Mouse (Mus musculus) naive thymus-derived CD4-positive, alpha-beta T cell, adult 5 months (primary cell): ENCODE results near the gene 9430015G10Rik. TPM values are rescaled to one million over a fixed set of nuclear protein-coding genes. Genes with fewer than 3 reads are reported as not detected.

Experiments
- polyA plus RNA-seq: library from polyadenylated mRNA; unstranded; fragments of 100-300 nt; shearing (Covaris generic); gene quantifications from one replicate; pipeline ENCODE4 v1.2.1, GENCODE M21; 2017

9430015G10Rik gene
- 34.5 TPM for polyA plus RNA-seq

DNA sequence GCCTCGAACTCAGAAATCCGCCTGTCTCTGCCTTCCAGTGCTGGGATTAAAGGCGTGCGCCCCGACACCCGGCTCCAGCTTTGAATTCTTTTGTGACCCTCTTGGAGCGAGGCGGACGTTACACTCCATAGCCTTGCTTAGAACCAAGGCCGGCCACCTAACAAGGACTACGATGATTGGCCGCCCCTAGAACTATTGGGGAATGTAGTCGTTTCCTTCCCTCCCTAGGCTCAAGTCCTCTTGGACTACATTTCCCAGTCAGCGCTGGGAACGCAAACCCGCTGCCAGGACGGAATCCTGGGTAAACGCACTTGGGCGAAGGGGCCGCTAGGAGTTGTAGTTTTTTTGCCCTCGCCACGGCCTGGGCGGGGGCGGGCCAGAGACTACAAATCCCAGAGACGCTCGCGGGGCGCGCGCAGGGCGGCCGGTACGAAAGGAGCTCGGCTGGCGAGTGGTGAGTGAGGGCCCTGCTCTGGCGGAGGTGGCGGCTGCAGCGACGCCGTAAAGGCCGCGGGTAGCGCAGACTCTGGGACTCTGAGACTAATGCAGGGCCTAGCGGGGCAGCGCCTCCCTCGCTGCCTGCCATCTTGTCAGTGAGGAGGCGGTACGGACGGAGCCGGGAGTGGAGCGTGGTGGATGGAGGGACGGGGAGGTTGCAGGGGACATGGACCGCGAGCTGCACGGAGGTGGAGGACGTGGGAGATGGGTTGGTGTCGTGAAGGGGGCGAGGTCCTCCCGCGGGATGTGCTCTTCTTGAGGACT is at the start of gene 9430015G10Rik:
Gene 9430015G10Rik, plus strand, starts transcription at position 413 of the 762 bp plus-strand sequence.

DNA sequence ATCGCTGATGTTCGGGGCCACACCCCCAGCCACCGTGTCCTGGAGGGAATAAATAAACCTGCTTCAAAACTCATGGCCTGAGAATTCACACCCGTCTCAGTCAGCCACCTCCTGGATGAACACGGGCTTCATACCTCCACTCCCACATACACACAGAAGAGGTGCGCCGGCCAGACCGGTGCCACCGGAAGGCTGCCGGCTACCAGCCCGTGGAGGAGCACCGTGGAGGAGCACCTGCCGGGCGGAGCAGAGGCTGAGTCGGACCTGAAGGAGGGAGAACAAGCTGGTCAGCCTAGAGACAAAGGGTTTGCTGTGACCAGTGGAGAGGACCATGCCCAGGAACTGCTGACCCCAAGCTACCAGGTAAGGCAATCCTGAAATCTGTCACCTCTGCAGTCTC is 20.7 kb downstream of the 9430015G10Rik start, which contains the start of gene Rnf223:
Gene Rnf223, plus strand, starts transcription at position 78 of the 400 bp plus-strand sequence.

Other genes starting within 250 kb of the 9430015G10Rik start
- 0.55 TPM for gene Tas1r3, start 246.6 kb upstream of the 9430015G10Rik start, polyA plus RNA-seq
- gene Cptp, start 240.5 kb upstream of the 9430015G10Rik start, polyA plus RNA-seq = 3.0 TPM
- 80.6 TPM for gene Ints11, start 240.4 kb upstream of the 9430015G10Rik start, polyA plus RNA-seq
- 41.9 TPM for gene Pusl1, start 218.2 kb upstream of the 9430015G10Rik start, polyA plus RNA-seq
- 34.2 TPM for gene Acap3, start 218.2 kb upstream of the 9430015G10Rik start, polyA plus RNA-seq
- gene Ube2j2, start 166.2 kb upstream of the 9430015G10Rik start, polyA plus RNA-seq = 185 TPM
- 3.4 TPM for gene C1qtnf12, start 147.7 kb upstream of the 9430015G10Rik start, polyA plus RNA-seq
- gene B3galt6, start 117.3 kb upstream of the 9430015G10Rik start, polyA plus RNA-seq = 7.8 TPM
- gene Sdf4, start 117.1 kb upstream of the 9430015G10Rik start, polyA plus RNA-seq = 401 TPM
- gene Tnfrsf4, start 96.1 kb upstream of the 9430015G10Rik start, polyA plus RNA-seq = 109 TPM
- 279 TPM for gene Tnfrsf18, start 83.8 kb upstream of the 9430015G10Rik start, polyA plus RNA-seq
- gene Ttll10, start 50.6 kb upstream of the 9430015G10Rik start, polyA plus RNA-seq = 0.15 TPM
- 0.16 TPM for gene Rnf223, start 20.5 kb downstream of the 9430015G10Rik start, polyA plus RNA-seq
- gene Agrn, start 87.5 kb downstream of the 9430015G10Rik start, polyA plus RNA-seq = 4.8 TPM
- 11.7 TPM for gene Isg15, start 90.8 kb downstream of the 9430015G10Rik start, polyA plus RNA-seq
- 11.7 TPM for gene AW011738, start 93.3 kb downstream of the 9430015G10Rik start, polyA plus RNA-seq
- gene Perm1, start 105.9 kb downstream of the 9430015G10Rik start, polyA plus RNA-seq = 0.70 TPM
- 38.5 TPM for gene Plekhn1, start 124.9 kb downstream of the 9430015G10Rik start, polyA plus RNA-seq
- 136 TPM for gene Noc2l, start 126.0 kb downstream of the 9430015G10Rik start, polyA plus RNA-seq
- 0.36 TPM for gene Samd11, start 145.7 kb downstream of the 9430015G10Rik start, polyA plus RNA-seq
- not detected for gene Vmn2r-ps159, start 221.1 kb downstream of the 9430015G10Rik start, polyA plus RNA-seq